Mouse (Mus musculus): ENCODE data around the gene Krt5.
"Not testable (repeated sequence)": the region's sequence is repeated elsewhere in the genome, so short reads cannot be mapped to it uniquely, and the experiment has no call there.

Gene Krt5

GRCm38 (mm10) chr15:101712720-101713119 lies at the start of gene Krt5:
Krt5 (minus strand) TSS chr15:101712898.
- no peak for DNase-seq (ENCODE audit: low spot score in 2 of 2)

- DNase-seq (ENCODE audit: low spot score in 2 of 2): no peak
Measured at GRCm38 (mm10) chr15:101742711-101743110, 30.0 kb upstream of the Krt5 start, which contains the start of gene Krt71. Krt71 (minus strand) TSS chr15:101743109.

GRCm38 (mm10) chr15:101737786-101738185 lies 25.1 kb upstream of the Krt5 start:
- DNase-seq (ENCODE audit: low spot score in 2 of 2): no peak

- no peak for DNase-seq (ENCODE audit: low spot score in 2 of 2)
Measured at GRCm38 (mm10) chr15:101730653-101731052, 18.0 kb upstream of the Krt5 start.

DNA sequence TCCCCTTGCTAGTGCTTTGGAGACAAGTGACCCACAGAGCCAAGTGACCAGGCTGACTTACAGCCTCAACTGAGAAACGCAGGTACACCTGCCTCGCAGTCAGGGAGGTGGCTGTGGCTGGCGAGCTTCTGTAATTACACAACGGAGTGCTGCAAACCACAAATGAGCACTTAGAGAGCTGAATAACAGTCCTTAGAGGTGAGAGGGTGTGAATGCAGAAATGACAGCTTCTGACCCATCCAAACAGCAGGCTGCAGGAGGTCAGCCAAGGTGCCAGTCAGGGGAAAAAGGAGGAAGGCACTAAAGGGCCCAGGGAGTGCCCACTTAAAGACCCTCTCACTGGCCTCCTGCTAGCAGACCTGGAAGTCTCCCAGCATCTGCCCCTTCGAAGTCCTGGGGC lies 12.0 kb upstream of the Krt5 start:
- no peak for DNase-seq (ENCODE audit: low spot score in 2 of 2)

DNA sequence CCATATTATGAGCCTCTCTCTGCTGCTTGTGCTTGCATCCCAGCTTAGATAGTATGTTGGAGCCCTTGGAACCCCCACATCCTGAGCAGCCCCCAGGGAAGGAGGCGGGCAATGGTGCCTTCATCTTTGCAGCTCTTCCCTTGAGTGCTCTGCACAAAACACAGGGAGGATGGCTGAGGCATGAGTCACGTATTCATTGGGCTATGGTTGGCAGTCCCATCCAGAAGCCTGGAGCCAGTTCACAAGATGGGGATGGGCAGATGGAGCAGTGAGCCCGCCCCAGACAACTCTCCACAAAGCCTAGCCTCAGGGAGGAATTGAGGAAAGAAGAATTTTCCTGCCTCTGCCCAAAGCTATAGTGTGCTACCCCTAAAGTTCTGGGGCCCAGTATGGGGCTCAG lies 3.1 kb upstream of the Krt5 start:
- DNase-seq (ENCODE audit: low spot score in 2 of 2): no peak

DNA sequence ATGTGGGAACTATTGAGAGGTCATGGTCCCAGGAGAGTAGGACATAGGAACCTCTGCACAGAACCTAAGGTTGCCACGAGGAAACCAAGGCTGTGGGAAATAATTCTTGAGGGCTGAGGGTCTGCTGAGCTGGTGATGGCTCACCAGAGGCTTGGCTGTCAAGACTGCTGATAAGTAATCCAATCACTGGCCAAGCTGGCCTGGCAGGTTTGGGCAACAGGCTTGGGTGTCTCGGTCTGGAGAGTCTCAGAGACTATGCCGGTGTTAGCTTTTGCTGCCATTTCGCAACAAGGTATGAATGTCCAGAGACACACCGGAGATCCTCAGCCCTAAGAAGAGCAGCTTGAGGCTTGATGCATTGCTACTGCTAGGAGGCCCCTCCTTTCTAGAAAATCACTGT lies 1.7 kb upstream of the Krt5 start:
- DNase-seq (ENCODE audit: low spot score in 2 of 2): no peak

- DNase-seq (ENCODE audit: low spot score in 2 of 2): no peak
Measured at GRCm38 (mm10) chr15:101713731-101714130, 1.0 kb upstream of the Krt5 start.

GRCm38 (mm10) chr15:101708683-101709082 lies 4.0 kb downstream of the Krt5 start:
- DNase-seq (ENCODE audit: low spot score in 2 of 2): no peak

DNA sequence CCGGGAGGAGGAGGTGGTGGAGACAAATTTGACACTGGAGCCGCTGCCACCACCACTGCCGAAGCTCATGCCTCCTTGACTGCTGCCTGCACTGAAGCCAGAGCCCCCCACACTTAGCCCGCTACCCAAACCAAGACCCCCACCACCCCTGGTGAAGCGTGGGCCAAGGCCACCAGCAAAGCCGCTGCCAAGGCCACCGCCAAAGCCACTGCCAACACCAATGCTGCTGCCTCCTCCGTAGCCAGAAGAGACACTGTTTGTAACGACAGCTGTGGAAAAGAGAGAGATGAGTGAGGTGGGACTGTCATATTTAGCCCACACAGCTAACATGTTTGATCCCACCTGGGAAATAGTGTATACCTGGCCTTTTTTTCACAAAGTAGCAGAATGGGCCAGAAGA lies 5.2 kb downstream of the Krt5 start:
- no peak for DNase-seq (ENCODE audit: low spot score in 2 of 2)

DNA sequence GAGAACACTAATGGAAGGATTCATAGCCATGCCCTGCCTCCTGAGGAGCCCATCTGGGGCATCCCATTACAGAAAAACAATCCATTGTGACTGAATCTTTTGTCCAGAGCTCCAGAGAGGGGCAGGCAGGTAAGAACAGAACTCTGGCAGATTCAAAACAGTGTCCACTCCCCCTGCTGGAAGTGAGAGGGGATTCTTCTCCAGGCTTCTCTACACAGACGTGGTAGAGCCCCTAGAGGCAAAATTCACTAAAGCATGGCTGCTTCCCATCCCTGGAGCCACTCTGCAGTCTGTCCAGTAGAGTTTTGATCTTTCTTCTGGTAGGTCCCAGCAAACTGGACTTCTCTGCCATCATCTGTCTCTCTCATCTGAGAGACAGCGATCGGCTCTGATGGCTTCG lies 8.6 kb downstream of the Krt5 start:
- no peak for DNase-seq (ENCODE audit: low spot score in 2 of 2)

GRCm38 (mm10) chr15:101702380-101702779 lies 10.3 kb downstream of the Krt5 start:
- no peak for DNase-seq (ENCODE audit: low spot score in 2 of 2)

GRCm38 (mm10) chr15:101699866-101700265 lies 12.8 kb downstream of the Krt5 start:
- no peak for DNase-seq (ENCODE audit: low spot score in 2 of 2)

DNA sequence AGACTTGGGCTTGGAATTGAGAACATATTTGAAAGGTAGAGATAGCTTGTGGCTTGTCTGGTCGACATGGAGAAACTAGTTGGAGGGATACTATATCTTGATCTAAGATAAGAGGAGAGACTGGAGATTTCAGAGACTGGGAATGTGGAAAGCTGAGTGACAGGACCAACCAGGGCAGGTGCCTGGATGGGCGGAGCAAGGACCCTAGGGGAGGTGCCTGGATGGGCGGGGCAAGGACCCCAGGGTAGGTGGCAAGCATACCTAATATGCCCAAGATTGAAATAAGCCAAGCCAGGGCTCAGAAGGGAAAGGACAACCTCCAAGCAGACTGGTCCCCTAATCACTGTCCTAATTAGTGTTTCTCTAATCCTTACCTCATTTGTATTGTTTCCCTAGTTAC lies 13.5 kb downstream of the Krt5 start:
- no peak for DNase-seq (ENCODE audit: low spot score in 2 of 2)

DNA sequence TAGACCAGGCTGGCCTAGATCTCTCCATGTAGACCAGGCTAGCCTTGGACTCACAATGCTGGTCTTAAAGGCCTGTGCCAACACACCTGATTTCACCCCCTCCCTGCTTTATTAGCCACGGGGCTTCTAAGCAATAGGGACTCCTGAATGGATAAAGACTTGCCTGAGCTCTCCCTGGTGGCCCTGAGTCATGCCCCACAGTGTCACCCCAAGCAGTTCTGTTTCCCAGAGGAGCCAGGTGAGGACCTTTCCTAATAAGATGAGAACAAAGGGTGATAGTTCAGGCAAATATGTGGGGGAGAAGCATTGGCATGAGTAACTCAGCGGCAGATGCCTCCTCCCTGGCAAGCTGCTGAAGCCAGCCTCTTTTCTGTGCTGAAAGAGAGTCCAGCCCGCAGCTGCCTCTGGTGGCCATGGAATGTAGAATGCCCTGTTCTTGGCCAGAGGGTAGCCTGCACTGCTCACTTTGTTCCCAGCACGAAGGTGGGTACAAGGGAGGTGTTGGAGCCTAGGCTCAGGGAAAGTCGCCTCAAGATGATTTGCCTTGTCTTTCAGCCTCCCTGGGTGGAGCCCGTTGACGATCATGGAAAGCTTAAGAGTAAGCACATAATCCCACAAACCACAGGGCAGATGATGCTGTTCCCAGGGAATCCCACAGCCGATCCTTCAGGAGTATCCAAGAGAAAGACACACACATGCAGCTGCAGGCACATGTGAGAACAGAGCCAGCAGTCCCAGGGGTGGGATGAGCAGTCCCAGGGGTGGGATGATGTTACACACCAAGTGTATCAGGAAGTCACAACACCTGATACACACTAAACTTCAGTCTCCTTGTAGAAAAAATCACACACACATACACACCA lies 15.1 kb downstream of the Krt5 start:
- DNase-seq (ENCODE audit: low spot score in 2 of 2): peak in 1 of 2 experiments; percentile 46

DNA sequence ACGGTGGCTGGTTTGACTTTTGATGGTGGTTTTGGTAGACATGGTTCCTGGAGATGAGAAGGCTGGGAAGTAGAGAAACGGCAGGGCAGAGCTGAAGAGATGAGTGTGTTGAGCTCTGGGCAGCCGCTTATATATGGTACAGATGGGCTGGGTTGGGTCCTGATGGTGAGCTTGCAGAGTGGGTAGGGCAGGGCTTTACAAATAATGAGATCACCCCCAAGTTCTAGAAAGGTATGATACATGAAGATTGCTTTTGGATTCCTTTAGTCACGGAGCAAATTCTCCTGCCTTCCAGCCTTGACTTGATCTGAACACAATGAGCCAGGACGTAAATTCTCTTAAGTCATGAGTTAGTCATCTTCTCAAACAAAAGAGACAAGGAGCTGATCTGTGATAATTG lies 18.5 kb downstream of the Krt5 start, which contains the start of gene Krt6a:
Gene Krt6a (minus strand): TSS at position 101 of the 400 bp plus-strand sequence.
- no peak for DNase-seq (ENCODE audit: low spot score in 2 of 2)

GRCm38 (mm10) chr15:101690460-101690859 lies 22.2 kb downstream of the Krt5 start:
- not testable (repeated sequence) for DNase-seq (ENCODE audit: low spot score in 2 of 2)

DNA sequence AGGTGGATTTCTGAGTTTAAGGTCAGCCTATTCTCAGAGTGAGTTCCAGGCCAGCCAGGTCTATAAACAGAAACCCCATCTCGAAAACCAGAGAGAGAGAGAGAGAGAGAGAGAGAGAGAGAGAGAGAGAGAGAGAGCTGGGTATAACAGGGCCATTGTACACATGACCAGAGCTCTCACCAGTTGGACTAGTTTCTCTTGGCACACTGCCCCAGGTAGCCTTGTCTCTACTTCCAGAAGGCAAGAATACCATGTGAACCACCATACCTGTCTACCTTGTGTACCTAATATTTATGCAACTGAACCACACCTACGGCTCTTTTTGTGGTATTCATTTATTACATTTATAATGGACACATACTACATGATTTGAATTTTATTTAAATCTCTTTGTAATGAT lies 24.5 kb downstream of the Krt5 start:
- DNase-seq (ENCODE audit: low spot score in 2 of 2): no peak

DNA sequence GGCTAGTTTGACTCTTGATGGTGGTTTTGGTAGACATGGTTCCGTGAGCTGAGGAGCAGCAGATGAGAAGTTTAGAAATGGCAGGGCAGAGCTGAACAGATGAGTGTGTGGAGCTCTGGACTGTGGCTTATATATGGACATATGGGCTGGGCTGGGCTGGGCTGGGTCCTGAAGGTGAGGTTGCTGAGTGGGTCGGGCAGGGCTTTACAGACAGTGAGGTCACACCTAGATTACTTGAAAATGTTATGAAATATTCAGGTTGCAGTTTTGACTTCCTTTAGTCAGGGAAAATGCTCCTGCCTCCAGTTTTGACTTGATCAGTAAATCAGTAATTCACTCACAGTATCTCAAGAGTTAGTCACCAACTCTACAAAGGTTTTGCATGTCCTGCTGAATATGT lies 32.5 kb downstream of the Krt5 start, which contains the start of gene Krt6b:
Gene Krt6b (minus strand): TSS at position 101 of the 400 bp plus-strand sequence.
- no peak for DNase-seq (ENCODE audit: low spot score in 2 of 2)

- no peak for DNase-seq (ENCODE audit: low spot score in 2 of 2)
Measured at GRCm38 (mm10) chr15:101675978-101676377, 36.7 kb downstream of the Krt5 start.
